Mouse (Mus musculus) limb, embryonic 14.5 days (tissue): ENCODE measurements around the gene Pkp4. TPM values are rescaled to one million over a fixed set of nuclear protein-coding genes. Genes with fewer than 3 reads are reported as not detected.

Source experiments
- ATAC-seq: fragments of 200-750 bp; cut with Nextera tagmentation; 2 replicates; pipeline ENCODE4 v1.8.0; 2017; ENCODE audit warnings: low read depth, moderate number of reproducible peaks, moderate TSS enrichment; ENCODE audit not compliant: low FRiP score
- DNase-seq: peaks from one replicate; pipeline ENCODE4 v3.0.0-alpha.2; 2015; ENCODE audit warnings: low spot score
- H3K27ac ChIP-seq: fragments of 300-500 bp; sonication (generic); replicated peaks from 2 replicates; pipeline ENCODE4 v1.5.1; 2014; ENCODE audit warnings: low read depth, mild to moderate bottlenecking, low read length, moderate library complexity, mixed read lengths
- H3K27me3 ChIP-seq: fragments of 300-500 bp; sonication (generic); 2 replicates; pipeline ENCODE4 v1.6.1; 2014; ENCODE audit warnings: low read length, mixed read lengths; ENCODE audit not compliant: control insufficient read depth, insufficient read depth
- H3K36me3 ChIP-seq: fragments of 300-500 bp; sonication (generic); 2 replicates; pipeline ENCODE4 v1.6.1; 2014; ENCODE audit warnings: mild to moderate bottlenecking, low read length, moderate library complexity, mixed read lengths; ENCODE audit not compliant: control insufficient read depth, insufficient read depth
- H3K4me1 ChIP-seq: fragments of 300-500 bp; sonication (generic); 2 replicates; pipeline ENCODE4 v1.6.1; 2014; ENCODE audit warnings: antibody characterized with exemption, low read length, mixed read lengths; ENCODE audit not compliant: control insufficient read depth, insufficient read depth
- H3K4me2 ChIP-seq: fragments of 300-500 bp; sonication (generic); replicated peaks from 2 replicates; pipeline ENCODE4 v1.6.1; 2014; ENCODE audit warnings: low read depth, mild to moderate bottlenecking, low read length, moderate library complexity; ENCODE audit not compliant: severe bottlenecking
- H3K4me3 ChIP-seq: fragments of 300-500 bp; sonication (generic); replicated peaks from 2 replicates; pipeline ENCODE4 v1.5.1; 2014; ENCODE audit warnings: low read length
- H3K9ac ChIP-seq: fragments of 300-500 bp; sonication (generic); 2 replicates; pipeline ENCODE4 v1.6.1; 2014; ENCODE audit warnings: mild to moderate bottlenecking, low read depth, low read length, moderate library complexity; ENCODE audit not compliant: severe bottlenecking
- H3K9me3 ChIP-seq: fragments of 300-500 bp; sonication (generic); 2 replicates; pipeline ENCODE4 v1.6.1; 2016; ENCODE audit warnings: low read length; ENCODE audit not compliant: control insufficient read depth
- POLR2A ChIP-seq: fragments of 200-500 bp; IDR thresholded peaks from 2 replicates; pipeline ENCODE4 v1.8.0; 2012; ENCODE audit warnings: inconsistent platforms, mild to moderate bottlenecking, moderate library complexity, borderline replicate concordance; ENCODE audit not compliant: insufficient read depth, insufficient read length; ENCODE audit errors: extremely low read depth
- WGBS: fragments of 180-500 bp; shearing (Covaris S2); extraction: QIAGEN DNeasy Blood & Tissue Kit; methylation state at CpG from one replicate; pipeline ENCODE4 v1.1.7; 2014; 5-methylcytosine and 5-hydroxymethylcytosine counted together
- polyA plus RNA-seq, 2 experiments: library from polyadenylated mRNA; depleted of rRNA in 1 of 2; stranded (reverse) in 1 of 2; unstranded in 1 of 2; fragments of >200 nt; fragmentation: Nextera tagmentation in 1 of 2; extraction: Ambion mirVana in 1 of 2; gene quantifications; 2 replicates each; pipeline versions ENCODE4 v1.2.1 to v1.2.3; 2012 to 2014

The Pkp4 gene
- polyA plus RNA-seq, 2 experiments = 31.3 to 48.7 TPM

DNA sequence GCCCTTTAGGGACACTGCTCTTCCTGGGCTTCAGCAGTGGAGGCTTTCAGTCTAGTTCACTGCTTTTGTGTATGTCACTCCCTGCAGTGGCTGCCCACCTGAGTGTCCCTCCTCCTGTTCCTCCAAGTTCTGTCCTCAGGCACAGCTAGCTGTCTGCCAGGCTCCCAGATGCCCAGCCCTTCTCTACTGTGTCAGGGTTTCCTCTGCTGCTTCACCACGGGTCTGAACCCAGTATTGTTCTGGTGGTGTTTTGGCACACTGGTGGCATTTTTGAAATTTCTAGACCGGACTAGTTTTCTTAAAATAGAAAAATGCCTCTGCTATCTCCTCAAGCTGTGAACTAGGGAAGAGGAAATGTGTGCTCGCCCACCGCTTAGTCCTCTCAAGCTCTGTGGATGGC lies 46.6 kb downstream of the Pkp4 start:
- H3K9me3 ChIP-seq = no peaks in the 10 kb centered on the region
- H3K4me2 ChIP-seq = no peak overlapping the region
- 79% methylated on average over 4 of the region's 4 CpGs for WGBS

GRCm38 (mm10) chr2:59207725-59208124 lies 47.1 kb downstream of the Pkp4 start:
- 79% methylated on average over 5 of the region's 5 CpGs for WGBS
- no peaks in the 10 kb centered on the region for H3K9me3 ChIP-seq
- H3K27me3 ChIP-seq = no peaks in the 10 kb centered on the region
- no peak overlapping the region for H3K27ac ChIP-seq
- no peak overlapping the region for H3K4me2 ChIP-seq
- no peak for ATAC-seq
- no peak overlapping the region for H3K9ac ChIP-seq
- H3K36me3 ChIP-seq = no peaks in the 10 kb centered on the region
- no peak for TF ChIP-seq POLR2A
- no peak overlapping the region for H3K4me3 ChIP-seq
- DNase-seq = no peak
- 0 out of 2 replicates have a peak, but pooled peaks cover 10% of the 10 kb centered on the region for H3K4me1 ChIP-seq

More for the DNA sequence above, 46.6 kb downstream of the Pkp4 start:
- no peak overlapping the region for H3K27ac ChIP-seq
- no peaks in the 10 kb centered on the region for H3K36me3 ChIP-seq
- no peak overlapping the region for H3K4me3 ChIP-seq
- TF ChIP-seq POLR2A = no peak
- DNase-seq = no peak
- H3K4me1 ChIP-seq = 0 out of 2 replicates have a peak, but pooled peaks cover 10% of the 10 kb centered on the region
- H3K9ac ChIP-seq = no peak overlapping the region
- H3K27me3 ChIP-seq = no peaks in the 10 kb centered on the region
- ATAC-seq = no peak

GRCm38 (mm10) chr2:59208276-59208675 lies 47.6 kb downstream of the Pkp4 start:
- WGBS = 70% methylated on average over 9 of the region's 9 CpGs
- Histone ChIP-seq H3K9me3 (no peaks in the 10 kb centered on the region), H3K4me2 (no peak overlapping the region), H3K27ac (no peak overlapping the region), H3K27me3 (no peaks in the 10 kb centered on the region), H3K4me1 (0 out of 2 replicates have a peak, but pooled peaks cover 10% of the 10 kb centered on the region), H3K4me3 (no peak overlapping the region), H3K36me3 (no peaks in the 10 kb centered on the region), H3K9ac (no peak overlapping the region)
- no peak for ATAC-seq
- TF ChIP-seq POLR2A = no peak
- DNase-seq = no peak

- no peak for DNase-seq
- Histone ChIP-seq H3K27me3 (no peaks in the 10 kb centered on the region), H3K4me3 (no peak overlapping the region), H3K4me2 (no peak overlapping the region), H3K4me1 (0 out of 2 replicates have a peak, but pooled peaks cover 8% of the 10 kb centered on the region), H3K36me3 (no peaks in the 10 kb centered on the region), H3K9me3 (no peaks in the 10 kb centered on the region), H3K27ac (no peak overlapping the region), H3K9ac (no peak overlapping the region)
- TF ChIP-seq POLR2A = no peak
- no peak for ATAC-seq
- 89% methylated on average over 5 of the region's 5 CpGs for WGBS
Observed at GRCm38 (mm10) chr2:59211051-59211450, 50.4 kb downstream of the Pkp4 start.

DNA sequence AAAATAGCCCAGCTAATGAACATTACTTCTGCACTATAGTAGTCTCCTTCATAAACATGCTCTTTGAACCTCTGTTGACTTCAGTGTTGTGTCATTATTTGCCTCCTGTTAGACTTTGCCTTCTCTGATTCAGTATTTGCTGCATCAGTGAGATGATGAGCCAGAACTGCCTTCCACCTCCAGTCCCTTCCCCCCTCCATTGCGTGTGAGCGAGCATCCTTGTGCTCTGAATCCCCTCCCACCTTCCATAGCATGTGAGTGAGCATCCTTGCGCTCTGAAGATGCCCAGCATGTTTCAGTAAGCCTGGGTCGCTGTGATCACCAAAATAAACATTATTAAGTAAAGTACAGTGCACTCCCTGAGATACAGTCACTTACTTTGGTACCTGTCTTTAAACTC lies 51.8 kb downstream of the Pkp4 start:
- H3K36me3 ChIP-seq = no peaks in the 10 kb centered on the region
- TF ChIP-seq POLR2A = no peak

DNA sequence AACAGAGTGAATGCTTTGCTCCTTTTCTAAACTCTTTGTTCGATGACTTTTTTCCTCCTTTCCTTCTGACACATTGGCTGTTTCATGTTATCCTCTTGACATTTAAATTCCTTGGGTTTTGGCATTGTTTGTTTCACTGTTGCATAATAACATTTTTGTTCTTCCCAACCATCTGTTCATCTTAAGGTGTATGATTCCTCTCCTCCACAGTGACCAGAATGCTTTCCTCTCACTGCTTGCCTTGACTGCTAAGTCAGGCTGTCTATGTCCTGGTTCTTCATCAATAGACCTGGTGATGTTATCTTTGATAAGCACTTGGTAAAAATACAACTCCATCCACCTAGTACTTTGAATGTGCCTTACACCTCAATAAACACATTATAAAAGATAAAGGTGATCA lies 52.2 kb downstream of the Pkp4 start:
- 90% methylated on average over 1 of the region's 1 CpGs for WGBS
- TF ChIP-seq POLR2A = no peak
- Histone ChIP-seq H3K36me3 (no peaks in the 10 kb centered on the region), H3K9me3 (no peaks in the 10 kb centered on the region), H3K27ac (no peak overlapping the region), H3K27me3 (no peaks in the 10 kb centered on the region), H3K9ac (no peak overlapping the region), H3K4me2 (no peak overlapping the region), H3K4me3 (no peak overlapping the region), H3K4me1 (0 out of 2 replicates have a peak, but pooled peaks cover under 1% of the 10 kb centered on the region)
- ATAC-seq (no peak), DNase-seq (no peak)

More for the DNA sequence above, 51.8 kb downstream of the Pkp4 start:
- WGBS = 90% methylated on average over 4 of the region's 4 CpGs
- Histone ChIP-seq H3K9ac (no peak overlapping the region), H3K4me3 (no peak overlapping the region), H3K4me1 (0 out of 2 replicates have a peak, but pooled peaks cover 4% of the 10 kb centered on the region), H3K27me3 (no peaks in the 10 kb centered on the region), H3K4me2 (no peak overlapping the region), H3K27ac (no peak overlapping the region), H3K9me3 (no peaks in the 10 kb centered on the region)
- DNase-seq (no peak), ATAC-seq (no peak)
